Mouse (Mus musculus) ES-Bruce4 (cell line): ENCODE measurements around the gene Ttc23l. TPM values are rescaled to one million over a fixed set of nuclear protein-coding genes. Genes with fewer than 3 reads are reported as not detected.
"Not testable (repeated sequence)": the region's sequence is repeated elsewhere in the genome, so short reads cannot be mapped to it uniquely, and the experiment has no call there.

Source experiments
- H3K27ac ChIP-seq: 2 replicates; pipeline ENCODE4 v1.5.1; 2012; ENCODE audit warnings: low read length, inconsistent platforms; ENCODE audit not compliant: insufficient read depth
- H3K27me3 ChIP-seq: 2 replicates; pipeline ENCODE4 v1.6.1; 2012; ENCODE audit warnings: mild to moderate bottlenecking, low read length, inconsistent platforms; ENCODE audit not compliant: control insufficient read depth, poor library complexity, insufficient read depth, severe bottlenecking
- H3K36me3 ChIP-seq: 2 replicates; pipeline ENCODE4 v1.6.1; 2012; ENCODE audit warnings: inconsistent platforms, mild to moderate bottlenecking, low read length, moderate library complexity; ENCODE audit not compliant: control insufficient read depth, poor library complexity, insufficient read depth, severe bottlenecking
- H3K4me1 ChIP-seq: one replicate; pipeline ENCODE4 v1.8.1; 2011; ENCODE audit warnings: low read length; ENCODE audit not compliant: control insufficient read depth, insufficient read depth
- H3K4me3 ChIP-seq: 2 replicates; pipeline ENCODE4 v1.5.1; 2011; ENCODE audit warnings: low read depth, mild to moderate bottlenecking, low read length
- H3K9ac ChIP-seq: 2 replicates; pipeline ENCODE4 v1.6.1; 2012; ENCODE audit warnings: low read depth, mild to moderate bottlenecking, inconsistent platforms; ENCODE audit not compliant: poor library complexity, severe bottlenecking
- H3K9me3 ChIP-seq: replicated peaks from 2 replicates; pipeline ENCODE4 v1.6.1; 2012; ENCODE audit warnings: mild to moderate bottlenecking, low read length, inconsistent platforms; ENCODE audit not compliant: control insufficient read depth, poor library complexity, insufficient read depth, severe bottlenecking
- CTCF ChIP-seq: IDR thresholded peaks from one replicate; pipeline ENCODE4 v1.8.1; 2011; ENCODE audit warnings: low read depth, low read length
- EP300 ChIP-seq: IDR thresholded peaks from 2 replicates; pipeline ENCODE4 v1.6.1; 2011; ENCODE audit warnings: low read depth, low read length; ENCODE audit not compliant: insufficient read depth
- POLR2A ChIP-seq: IDR thresholded peaks from one replicate; pipeline ENCODE4 v1.8.1; 2011; ENCODE audit warnings: low read length; ENCODE audit not compliant: insufficient read depth
- polyA plus RNA-seq: library from polyadenylated mRNA; stranded (reverse); fragments of >200 nt; gene quantifications from 2 replicates; pipeline ENCODE4 v1.2.4, GENCODE M21; 2011; ENCODE audit warnings: low read depth; ENCODE audit not compliant: missing spikeins, insufficient read depth, insufficient read length

Ttc23l gene
- polyA plus RNA-seq, 1 experiment: not detected

DNA sequence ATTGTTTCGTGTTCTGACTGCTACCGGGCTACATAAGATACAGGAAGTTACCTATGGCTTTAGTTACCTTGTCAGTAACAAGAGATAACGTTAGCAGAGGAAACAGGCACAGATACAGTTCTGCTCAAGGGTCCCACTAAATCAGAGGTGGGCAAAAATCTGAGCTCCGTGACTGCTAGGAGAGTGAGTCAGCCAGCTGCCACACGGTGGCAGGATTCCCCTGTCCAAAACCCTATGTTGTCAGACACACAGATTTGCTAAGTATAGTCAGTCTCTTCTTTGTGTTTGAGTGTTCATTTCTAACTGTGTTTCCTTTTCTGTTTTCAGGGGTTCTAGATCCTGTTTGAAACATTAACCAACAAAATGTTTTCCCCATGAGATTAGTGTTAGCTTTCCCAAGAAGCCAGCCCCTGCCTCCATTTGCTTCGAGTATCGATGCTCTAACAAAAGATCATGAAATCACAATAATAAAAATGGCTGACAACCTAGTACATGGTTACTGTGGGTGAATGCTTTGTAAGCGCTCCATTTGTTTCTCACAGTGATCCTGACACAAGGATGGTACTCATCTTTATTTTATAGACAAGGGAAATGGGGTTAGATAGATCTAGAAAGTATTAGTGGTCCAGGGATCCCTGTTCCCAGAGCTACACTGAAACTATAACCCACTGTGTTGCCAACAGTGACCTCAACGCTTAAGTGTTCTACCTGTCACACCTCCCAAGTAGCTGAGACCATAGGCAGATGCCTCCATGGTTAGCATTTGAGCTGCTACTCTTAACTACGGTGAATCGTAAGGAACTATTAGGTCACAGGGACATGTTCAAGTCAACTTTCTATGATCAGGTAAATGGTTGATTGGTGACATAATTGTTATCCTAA, 57.4 kb downstream of the Ttc23l start:
- no peak overlapping the region for H3K27ac ChIP-seq

DNA sequence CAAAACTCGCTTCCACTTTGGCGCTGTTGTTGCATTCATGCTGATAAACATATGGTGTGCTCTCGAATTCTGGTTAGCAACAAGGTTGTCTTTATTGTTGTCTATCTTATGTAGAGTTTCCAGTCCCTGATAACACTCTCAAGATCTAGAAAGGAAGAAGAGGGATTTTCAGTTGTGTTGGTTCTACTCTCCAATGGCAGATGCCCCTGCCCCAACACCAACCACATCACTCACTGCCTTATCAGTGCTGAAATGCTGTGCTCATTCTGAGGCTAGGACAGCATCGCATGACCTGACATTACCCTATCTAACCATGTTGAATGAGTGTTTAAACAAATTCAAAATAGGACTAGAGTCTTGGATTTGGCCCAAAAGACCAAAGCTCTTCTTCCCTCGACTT, 58.4 kb downstream of the Ttc23l start:
- Histone ChIP-seq H3K9me3 (no peaks in the 10 kb centered on the region), H3K27me3 (no peaks in the 10 kb centered on the region), H3K9ac (no peak overlapping the region), H3K4me3 (no peak overlapping the region), H3K4me1 (peaks cover 2% of the 10 kb centered on the region), H3K27ac (no peak overlapping the region), H3K36me3 (peaks cover 3% of the 10 kb centered on the region)
- TF ChIP-seq EP300 (no peak), CTCF (no peak), POLR2A (no peak)

More for the DNA sequence above, 57.4 kb downstream of the Ttc23l start:
- H3K4me3 ChIP-seq: no peak overlapping the region
- TF ChIP-seq POLR2A (no peak), CTCF (peak; percentile 86)
- peaks cover 2% of the 10 kb centered on the region; the same call in 1 of the 2 replicates for H3K36me3 ChIP-seq
- H3K9me3 ChIP-seq: no peaks in the 10 kb centered on the region
- H3K27me3 ChIP-seq: no peaks in the 10 kb centered on the region
- H3K9ac ChIP-seq: no peak overlapping the region
- peaks cover 2% of the 10 kb centered on the region for H3K4me1 ChIP-seq

DNA sequence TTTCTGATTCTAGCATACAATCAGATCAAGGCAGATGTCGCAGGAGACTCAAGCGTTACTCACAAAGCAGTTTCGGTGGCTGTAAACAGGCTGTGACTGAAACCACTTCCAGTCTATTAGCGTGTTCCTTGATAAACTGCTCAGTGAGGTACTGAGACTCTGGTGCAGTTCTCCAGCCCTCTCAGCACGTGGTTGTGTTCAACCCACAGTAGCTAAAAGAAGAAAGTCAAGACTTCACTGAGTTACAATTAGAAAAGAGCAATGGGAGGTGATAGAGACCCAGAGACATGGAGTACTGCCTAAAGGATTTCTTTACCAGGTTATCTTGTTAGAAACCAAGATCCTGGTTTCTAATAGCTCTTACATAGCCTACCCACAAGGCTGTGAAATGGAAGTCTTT, 58.9 kb downstream of the Ttc23l start:
- no peak overlapping the region for H3K27ac ChIP-seq

DNA sequence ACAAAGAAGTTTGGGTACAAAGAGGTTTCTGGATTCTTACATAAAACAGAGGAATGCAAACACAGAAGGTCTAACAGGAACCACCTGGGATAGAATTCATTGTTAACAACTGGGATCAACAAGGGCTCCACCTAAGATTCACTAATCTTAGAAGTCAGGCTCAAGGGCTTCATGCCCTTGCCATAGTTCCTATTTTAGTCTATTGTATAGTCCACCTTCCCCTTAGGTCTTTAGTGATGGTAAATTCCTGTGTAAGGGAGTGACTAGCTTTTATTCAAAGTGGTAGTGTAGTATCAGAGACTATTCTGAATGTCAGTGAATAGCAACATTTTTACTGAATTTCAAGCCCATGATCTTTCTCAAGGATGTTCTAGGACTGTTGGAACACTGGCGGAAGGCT, 61.8 kb downstream of the Ttc23l start:
- not testable (repeated sequence) for H3K27ac ChIP-seq, H3K4me3 ChIP-seq

More for the DNA sequence above, 58.9 kb downstream of the Ttc23l start:
- Histone ChIP-seq H3K9ac (no peak overlapping the region), H3K4me3 (no peak overlapping the region), H3K9me3 (no peaks in the 10 kb centered on the region), H3K27me3 (no peaks in the 10 kb centered on the region), H3K4me1 (peaks cover 2% of the 10 kb centered on the region), H3K36me3 (peaks cover 3% of the 10 kb centered on the region)
- TF ChIP-seq CTCF (no peak), POLR2A (no peak), EP300 (no peak)

DNA sequence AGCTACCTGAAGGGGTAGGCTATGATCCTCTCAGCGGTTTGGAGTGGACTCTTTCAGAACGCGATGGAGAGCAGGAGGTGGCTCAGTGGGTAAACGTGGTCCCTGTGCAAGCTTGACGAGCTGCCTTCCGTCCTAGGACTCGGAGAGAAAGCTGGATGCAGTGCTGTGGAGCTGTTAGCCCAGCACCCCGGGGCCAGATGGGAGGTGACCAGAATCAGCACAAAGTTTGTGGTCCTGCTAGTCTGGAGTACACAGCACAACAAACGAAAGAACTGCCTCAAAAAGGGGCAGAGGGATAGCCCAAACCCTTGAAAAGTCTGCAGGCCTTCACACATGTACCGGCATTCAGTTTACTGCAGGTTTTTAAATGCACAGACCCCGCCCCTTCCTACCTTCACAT, 62.5 kb downstream of the Ttc23l start:
- H3K9ac ChIP-seq: no peak overlapping the region
- peaks cover 20% of the 10 kb centered on the region for H3K36me3 ChIP-seq
- TF ChIP-seq EP300 (no peak), CTCF (no peak), POLR2A (no peak)
- H3K9me3 ChIP-seq: no peaks in the 10 kb centered on the region
- no peak overlapping the region for H3K4me3 ChIP-seq
- peaks cover 2% of the 10 kb centered on the region for H3K4me1 ChIP-seq
- no peaks in the 10 kb centered on the region for H3K27me3 ChIP-seq
- H3K27ac ChIP-seq: peak overlapping the region; percentile 61

More for the DNA sequence above, 61.8 kb downstream of the Ttc23l start:
- H3K36me3 ChIP-seq: peaks cover 15% of the 10 kb centered on the region
- H3K9me3 ChIP-seq, H3K27me3 ChIP-seq, H3K9ac ChIP-seq, H3K4me1 ChIP-seq: not testable (repeated sequence)

DNA sequence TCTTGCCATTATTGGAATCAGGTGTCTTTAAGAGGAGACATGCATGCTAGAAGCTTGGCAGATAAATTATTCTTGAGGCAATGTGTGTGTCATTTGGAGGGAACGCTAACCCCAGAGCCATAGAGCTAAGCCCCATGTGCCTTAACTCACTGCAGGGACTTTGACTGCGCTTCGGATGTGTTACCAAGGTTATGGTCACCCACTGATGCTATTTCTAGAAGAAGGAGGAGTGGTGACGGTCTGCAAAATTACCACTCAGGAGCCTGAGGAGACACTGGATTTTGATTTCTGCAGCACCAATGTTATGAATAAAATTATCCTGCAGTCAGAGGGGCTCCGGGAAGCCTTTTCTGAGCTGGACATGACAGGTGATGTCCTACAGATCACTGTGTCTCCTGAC, 68.4 kb downstream of the Ttc23l start:
- Histone ChIP-seq H3K9ac (no peak overlapping the region), H3K27ac (no peak overlapping the region), H3K4me1 (no peaks in the 10 kb centered on the region), H3K36me3 (peaks cover 38% of the 10 kb centered on the region), H3K27me3 (no peaks in the 10 kb centered on the region), H3K4me3 (no peak overlapping the region), H3K9me3 (no peaks in the 10 kb centered on the region)
- TF ChIP-seq POLR2A: no peak
- no peak for TF ChIP-seq CTCF
- no peak for TF ChIP-seq EP300
